Mouse (Mus musculus) E14TG2a.4 (cell line): ENCODE results near the gene Pigl.
A peak's percentile ranks its signal among the peaks of the same experiment; 100 is the strongest.

Experiments
- H3K27me3 ChIP-seq: 2 replicates; pipeline ENCODE4 v1.6.1; 2014; ENCODE audit warnings: low read length, control low read depth; ENCODE audit not compliant: insufficient read depth
- H3K36me3 ChIP-seq: 2 replicates; pipeline ENCODE4 v1.6.1; 2014; ENCODE audit warnings: low read length, control low read depth; ENCODE audit not compliant: insufficient read depth
- H3K4me1 ChIP-seq: replicated peaks from 2 replicates; pipeline ENCODE4 v1.6.1; 2014; ENCODE audit warnings: low read depth, low read length, control low read depth
- H3K4me3 ChIP-seq: replicated peaks from 2 replicates; pipeline ENCODE4 v1.5.1; 2014; ENCODE audit warnings: mild to moderate bottlenecking, low read length
- H3K9me3 ChIP-seq: 2 replicates; pipeline ENCODE4 v1.6.1; 2014; ENCODE audit warnings: low read length, control low read depth
- CTCF ChIP-seq: conservative IDR thresholded peaks from 2 replicates; pipeline ENCODE4 v1.5.1; 2014; ENCODE audit warnings: low read length
- NANOG ChIP-seq: IDR thresholded peaks from 2 replicates; pipeline ENCODE4 v1.6.1; 2014; ENCODE audit warnings: borderline replicate concordance, low read length, mixed read lengths
- POU5F1 ChIP-seq: IDR thresholded peaks from 2 replicates; pipeline ENCODE4 v1.6.1; 2014; ENCODE audit warnings: low read length, borderline replicate concordance

Gene Pigl

GRCm38 (mm10) chr11:62458276-62458724 lies at the start of gene Pigl, which contains the start of gene Ncor1:
TSS of gene Pigl (plus strand) at chr11:62458460.
TSS of gene Ncor1 (minus strand) at chr11:62458541.
- no peak for TF ChIP-seq CTCF
- TF ChIP-seq POU5F1: no peak
- TF ChIP-seq NANOG: no peak
- H3K36me3 ChIP-seq: peaks cover 22% of the 10 kb centered on the region; the same call in 1 of the 2 replicates
- peaks cover 45% of the 10 kb centered on the region for H3K4me1 ChIP-seq
- peak within 1 kb of the TSS; percentile 96 for H3K4me3 ChIP-seq
- no peaks in the 10 kb centered on the region for H3K9me3 ChIP-seq
- H3K27me3 ChIP-seq: no peaks in the 10 kb centered on the region

GRCm38 (mm10) chr11:62408848-62409247 lies 49.4 kb upstream of the Pigl start:
- TF ChIP-seq CTCF (no peak), NANOG (no peak), POU5F1 (no peak)
- Histone ChIP-seq H3K4me1 (peaks cover 10% of the 10 kb centered on the region), H3K9me3 (no peaks in the 10 kb centered on the region), H3K36me3 (peaks cover 84% of the 10 kb centered on the region), H3K4me3 (no peak overlapping the region), H3K27me3 (no peaks in the 10 kb centered on the region)

- Histone ChIP-seq H3K36me3 (peaks cover 88% of the 10 kb centered on the region), H3K9me3 (no peaks in the 10 kb centered on the region)
- TF ChIP-seq NANOG: no peak
- TF ChIP-seq POU5F1: no peak
- no peak for TF ChIP-seq CTCF
Observed at GRCm38 (mm10) chr11:62409611-62410010, 48.6 kb upstream of the Pigl start.

GRCm38 (mm10) chr11:62415026-62415425 lies 43.2 kb upstream of the Pigl start:
- TF ChIP-seq NANOG (no peak), CTCF (no peak), POU5F1 (no peak)
- peaks cover 15% of the 10 kb centered on the region for H3K4me1 ChIP-seq
- H3K4me3 ChIP-seq: no peak overlapping the region
- peaks cover 86% of the 10 kb centered on the region for H3K36me3 ChIP-seq
- H3K27me3 ChIP-seq: no peaks in the 10 kb centered on the region
- H3K9me3 ChIP-seq: no peaks in the 10 kb centered on the region

More at GRCm38 (mm10) chr11:62409611-62410010, 48.6 kb upstream of the Pigl start:
- no peaks in the 10 kb centered on the region for H3K27me3 ChIP-seq
- H3K4me1 ChIP-seq: peaks cover 10% of the 10 kb centered on the region
- H3K4me3 ChIP-seq: no peak overlapping the region

GRCm38 (mm10) chr11:62424525-62424924 lies 33.7 kb upstream of the Pigl start:
- TF ChIP-seq POU5F1 (no peak), CTCF (peak; percentile 48), NANOG (peak; percentile 40; the same call in 1 of the 2 replicates)
- H3K27me3 ChIP-seq: no peaks in the 10 kb centered on the region
- H3K4me1 ChIP-seq: peaks cover 45% of the 10 kb centered on the region
- no peak overlapping the region for H3K4me3 ChIP-seq
- peaks cover 56% of the 10 kb centered on the region for H3K36me3 ChIP-seq
- H3K9me3 ChIP-seq: no peaks in the 10 kb centered on the region

GRCm38 (mm10) chr11:62426266-62426665 lies 32.0 kb upstream of the Pigl start:
- H3K9me3 ChIP-seq: no peaks in the 10 kb centered on the region
- H3K27me3 ChIP-seq: no peaks in the 10 kb centered on the region
- TF ChIP-seq POU5F1 (no peak), CTCF (no peak), NANOG (no peak)
- peak overlapping the region; percentile 15 for H3K4me3 ChIP-seq
- peaks cover 46% of the 10 kb centered on the region for H3K4me1 ChIP-seq
- peaks cover 44% of the 10 kb centered on the region for H3K36me3 ChIP-seq

GRCm38 (mm10) chr11:62427105-62427504 lies 31.2 kb upstream of the Pigl start:
- TF ChIP-seq CTCF (peak; percentile 94), NANOG (no peak), POU5F1 (no peak)
- H3K9me3 ChIP-seq: no peaks in the 10 kb centered on the region
- H3K36me3 ChIP-seq: peaks cover 41% of the 10 kb centered on the region
- no peak overlapping the region for H3K4me3 ChIP-seq
- no peaks in the 10 kb centered on the region for H3K27me3 ChIP-seq
- peaks cover 54% of the 10 kb centered on the region for H3K4me1 ChIP-seq

GRCm38 (mm10) chr11:62432211-62432610 lies 26.0 kb upstream of the Pigl start:
- Histone ChIP-seq H3K9me3 (no peaks in the 10 kb centered on the region), H3K4me3 (no peak overlapping the region), H3K4me1 (peaks cover 47% of the 10 kb centered on the region), H3K36me3 (peaks cover 47% of the 10 kb centered on the region), H3K27me3 (no peaks in the 10 kb centered on the region)
- TF ChIP-seq NANOG (no peak), POU5F1 (no peak), CTCF (no peak)
